Mouse (Mus musculus) hindbrain, embryonic 15.5 days (tissue): ENCODE measurements around the gene Rora. TPM values are rescaled to one million over a fixed set of nuclear protein-coding genes. Genes with fewer than 3 reads are reported as not detected.
"Not testable (repeated sequence)": the region's sequence is repeated elsewhere in the genome, so short reads cannot be mapped to it uniquely, and the experiment has no call there.

Source experiments
- ATAC-seq: fragments of 200-750 bp; cut with Nextera tagmentation; 2 replicates; pipeline ENCODE4 v1.8.0; 2017; ENCODE audit warnings: low read depth, moderate number of reproducible peaks, moderate TSS enrichment; ENCODE audit not compliant: low FRiP score
- H3K27ac ChIP-seq: fragments of 300-500 bp; sonication (generic); replicated peaks from 2 replicates; pipeline ENCODE4 v1.5.1; 2015; ENCODE audit warnings: mild to moderate bottlenecking, inconsistent platforms
- H3K27me3 ChIP-seq: fragments of 300-500 bp; sonication (generic); 2 replicates; pipeline ENCODE4 v1.6.1; 2015; ENCODE audit warnings: control low read depth, inconsistent platforms
- H3K36me3 ChIP-seq: fragments of 300-500 bp; sonication (generic); 2 replicates; pipeline ENCODE4 v1.6.1; 2015; ENCODE audit warnings: control low read depth, inconsistent platforms
- H3K4me1 ChIP-seq: fragments of 300-500 bp; sonication (generic); replicated peaks from 2 replicates; pipeline ENCODE4 v1.6.1; 2015; ENCODE audit warnings: control low read depth, inconsistent platforms
- H3K4me2 ChIP-seq: fragments of 300-500 bp; sonication (generic); 2 replicates; pipeline ENCODE4 v1.6.1; 2015; ENCODE audit warnings: moderate library complexity, mild to moderate bottlenecking, inconsistent platforms
- H3K4me3 ChIP-seq: fragments of 300-500 bp; sonication (generic); 2 replicates; pipeline ENCODE4 v1.5.1; 2015; ENCODE audit warnings: mild to moderate bottlenecking, inconsistent platforms
- H3K9ac ChIP-seq: fragments of 300-500 bp; sonication (generic); 2 replicates; pipeline ENCODE4 v1.6.1; 2015; ENCODE audit warnings: inconsistent platforms
- H3K9me3 ChIP-seq: fragments of 300-500 bp; sonication (generic); 2 replicates; pipeline ENCODE4 v1.6.1; 2016; ENCODE audit warnings: control low read depth, inconsistent platforms
- WGBS: fragments of 180-500 bp; shearing (Covaris S2); methylation state at CpG from one replicate; pipeline ENCODE4 v1.1.7; 2015; 5-methylcytosine and 5-hydroxymethylcytosine counted together
- polyA plus RNA-seq: library from polyadenylated mRNA; unstranded; fragments of >200 nt; fragmentation: Nextera tagmentation; extraction: Ambion mirVana; gene quantifications from 2 replicates; pipeline ENCODE4 v1.2.1, GENCODE M21; 2015

Gene Rora
- polyA plus RNA-seq, 1 experiment from 2014 or later: 48.5 TPM

DNA sequence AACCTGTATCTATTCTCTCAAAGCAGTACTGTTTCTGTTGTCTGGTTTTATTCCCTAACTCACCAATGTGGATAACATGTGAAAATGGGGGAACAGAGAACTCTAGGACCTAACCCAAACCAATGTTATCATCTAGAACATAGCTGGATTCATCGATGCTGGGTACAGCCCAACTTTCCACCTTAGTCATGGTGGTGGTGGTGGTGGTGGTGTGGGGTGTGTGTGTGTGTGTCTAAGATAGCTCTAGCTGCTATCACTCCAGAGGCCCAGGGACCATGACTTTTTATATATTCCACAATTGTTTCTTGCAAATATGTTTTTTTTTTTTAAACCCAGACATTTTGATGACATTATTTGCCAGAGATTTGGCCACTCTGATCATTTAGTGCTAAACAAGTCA lies 433.7 kb downstream of the Rora start:
- Histone ChIP-seq H3K27me3 (no peaks in the 10 kb centered on the region), H3K4me2 (no peak overlapping the region), H3K27ac (no peak overlapping the region), H3K4me3 (no peak overlapping the region), H3K4me1 (peaks cover 25% of the 10 kb centered on the region), H3K9ac (no peak overlapping the region), H3K9me3 (no peaks in the 10 kb centered on the region), H3K36me3 (no peaks in the 10 kb centered on the region)
- no peak for ATAC-seq
- WGBS: 90% methylated on average over 1 of the region's 1 CpGs

DNA sequence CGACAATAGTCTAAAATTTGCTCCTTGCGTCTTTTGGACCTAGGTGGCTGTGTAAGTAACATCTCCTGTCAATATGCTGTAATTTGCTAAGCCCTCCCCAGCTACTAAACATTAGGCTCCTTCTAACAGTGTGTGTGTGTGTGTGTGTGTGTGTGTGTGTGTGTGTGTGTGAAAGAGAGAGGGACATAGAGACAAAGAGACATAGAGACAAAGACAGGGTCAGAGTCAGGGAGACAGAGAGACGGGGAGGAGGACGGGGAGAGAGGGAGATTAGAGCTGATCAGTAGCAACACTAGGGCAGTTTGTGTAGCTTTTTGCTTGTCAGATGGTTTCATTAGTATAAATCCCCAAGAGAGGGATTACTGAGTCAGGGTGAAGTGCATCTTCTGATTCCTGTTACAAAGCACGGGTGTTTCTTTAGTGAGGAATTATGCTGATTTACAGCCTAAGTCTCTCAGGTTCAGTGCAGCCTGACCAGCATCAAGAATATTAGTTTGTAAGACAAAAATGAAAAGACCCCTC lies 437.2 kb downstream of the Rora start:
- H3K9me3 ChIP-seq: no peaks in the 10 kb centered on the region
- H3K4me1 ChIP-seq: 0 out of 2 replicates have a peak, but pooled peaks cover 8% of the 10 kb centered on the region
- no peak overlapping the region for H3K9ac ChIP-seq
- H3K4me3 ChIP-seq: no peak overlapping the region
- no peaks in the 10 kb centered on the region for H3K27me3 ChIP-seq
- no peak overlapping the region for H3K27ac ChIP-seq
- no peak for ATAC-seq
- WGBS: 57% methylated on average over 5 of the region's 5 CpGs
- H3K4me2 ChIP-seq: no peak overlapping the region
- no peaks in the 10 kb centered on the region for H3K36me3 ChIP-seq

DNA sequence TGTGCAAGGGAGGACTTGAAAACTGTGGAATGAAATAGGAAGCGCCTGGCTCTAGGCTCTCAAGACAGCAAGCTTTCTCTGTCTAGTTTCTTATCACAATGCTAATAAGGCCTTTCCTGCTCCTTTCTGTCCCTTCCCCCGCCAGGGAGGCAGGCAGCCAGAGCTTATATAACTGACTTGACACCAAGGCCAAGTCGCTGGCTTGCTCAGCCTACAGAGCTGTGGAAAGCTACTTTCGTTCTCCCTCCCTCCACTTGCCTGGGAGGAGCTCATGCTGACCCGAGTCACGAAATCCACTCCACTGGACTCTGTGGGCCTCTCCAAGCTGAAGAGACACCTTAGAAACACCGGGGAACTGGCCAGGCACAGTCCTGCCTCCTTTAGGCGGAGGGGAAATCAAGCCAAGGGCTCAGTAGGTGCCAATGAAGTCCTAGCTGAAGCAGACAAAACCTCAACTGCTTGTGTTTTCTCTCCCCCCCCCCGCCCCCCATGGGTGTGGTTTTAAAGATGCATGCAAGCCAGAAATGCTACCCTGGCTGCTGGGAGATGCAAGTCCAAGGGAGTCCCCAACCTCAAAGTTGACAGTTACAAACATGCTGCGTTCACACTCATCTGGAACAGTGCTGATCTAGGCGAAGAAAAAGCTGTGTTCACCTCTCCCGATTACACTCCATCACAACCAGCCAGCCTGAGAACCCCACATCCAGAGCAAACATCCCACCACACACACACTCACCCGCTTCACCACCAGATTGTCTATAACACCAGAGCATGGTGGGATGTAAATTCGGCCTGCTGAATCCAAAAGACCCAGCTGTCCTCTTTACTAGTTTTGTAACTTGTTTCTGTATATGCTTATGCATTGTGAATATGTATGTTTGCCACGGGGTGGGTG lies 438.8 kb downstream of the Rora start:
- Histone ChIP-seq H3K4me3 (no peak overlapping the region), H3K9me3 (no peaks in the 10 kb centered on the region), H3K27ac (no peak overlapping the region), H3K27me3 (no peaks in the 10 kb centered on the region), H3K4me1 (0 out of 2 replicates have a peak, but pooled peaks cover 8% of the 10 kb centered on the region), H3K36me3 (no peaks in the 10 kb centered on the region), H3K9ac (no peak overlapping the region), H3K4me2 (no peak overlapping the region)
- WGBS: 64% methylated on average over 15 of the region's 15 CpGs
- peak; percentile 56; the same call in 1 of the 2 replicates for ATAC-seq

DNA sequence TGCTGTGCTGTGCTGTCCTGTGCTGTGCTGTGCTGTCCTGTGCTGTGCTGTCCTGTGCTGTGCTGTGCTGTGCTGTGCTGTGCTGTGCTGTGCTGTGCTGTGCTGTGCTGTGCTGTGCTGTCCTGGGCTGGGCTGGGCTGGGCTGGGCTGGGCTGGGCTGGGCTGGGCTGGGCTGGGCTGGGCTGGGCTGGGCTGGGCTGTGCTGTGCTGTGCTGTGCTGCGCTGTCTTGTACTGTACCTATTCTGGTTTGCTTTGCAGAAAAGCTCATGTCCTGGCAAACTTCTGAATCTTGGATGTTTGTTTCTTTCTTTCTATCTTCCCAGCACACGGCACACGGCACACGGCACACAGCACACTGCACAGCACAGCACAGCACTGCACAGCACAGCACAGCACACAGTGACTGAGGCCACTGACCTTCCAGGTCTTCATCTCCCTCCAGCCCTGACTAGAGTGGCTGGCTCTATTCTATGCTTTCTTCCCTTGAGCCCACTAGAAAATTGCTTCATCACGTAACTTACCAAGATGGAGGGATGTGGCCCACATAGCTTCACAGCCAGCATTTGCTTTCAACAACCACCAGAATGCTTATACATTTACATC lies 446.7 kb downstream of the Rora start:
- 92% methylated on average over 5 of the region's 5 CpGs for WGBS
- not testable (repeated sequence) for H3K27me3 ChIP-seq

DNA sequence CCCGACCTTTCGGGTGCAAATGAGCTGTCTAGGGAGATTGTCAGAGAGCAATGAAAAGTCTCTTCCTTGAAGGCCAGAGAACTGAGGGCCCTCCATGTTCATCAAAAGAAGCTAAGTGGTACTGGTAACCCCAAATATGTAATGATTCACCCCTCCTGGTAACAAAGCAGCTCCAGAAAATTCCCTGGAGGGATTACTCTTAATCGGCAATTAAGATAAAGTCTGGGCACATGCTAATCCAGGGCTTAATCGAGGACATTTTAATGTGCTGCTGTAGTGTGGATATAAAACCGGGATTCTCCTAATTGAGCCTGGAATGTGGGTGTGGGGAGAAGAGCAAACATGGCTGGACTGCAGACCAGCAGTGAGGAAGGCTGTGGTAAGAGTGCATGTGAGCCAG lies 450.7 kb downstream of the Rora start:
- Histone ChIP-seq H3K4me2 (no peak overlapping the region), H3K9me3 (no peaks in the 10 kb centered on the region), H3K4me1 (no peaks in the 10 kb centered on the region), H3K27me3 (no peaks in the 10 kb centered on the region), H3K27ac (no peak overlapping the region), H3K9ac (no peak overlapping the region), H3K4me3 (no peak overlapping the region), H3K36me3 (no peaks in the 10 kb centered on the region)
- no peak for ATAC-seq
- 68% methylated on average over 5 of the region's 5 CpGs for WGBS

More for the DNA sequence above, 446.7 kb downstream of the Rora start:
- H3K4me3 ChIP-seq, ATAC-seq, H3K36me3 ChIP-seq, H3K4me1 ChIP-seq, H3K27ac ChIP-seq, H3K4me2 ChIP-seq, H3K9me3 ChIP-seq, H3K9ac ChIP-seq: not testable (repeated sequence)

DNA sequence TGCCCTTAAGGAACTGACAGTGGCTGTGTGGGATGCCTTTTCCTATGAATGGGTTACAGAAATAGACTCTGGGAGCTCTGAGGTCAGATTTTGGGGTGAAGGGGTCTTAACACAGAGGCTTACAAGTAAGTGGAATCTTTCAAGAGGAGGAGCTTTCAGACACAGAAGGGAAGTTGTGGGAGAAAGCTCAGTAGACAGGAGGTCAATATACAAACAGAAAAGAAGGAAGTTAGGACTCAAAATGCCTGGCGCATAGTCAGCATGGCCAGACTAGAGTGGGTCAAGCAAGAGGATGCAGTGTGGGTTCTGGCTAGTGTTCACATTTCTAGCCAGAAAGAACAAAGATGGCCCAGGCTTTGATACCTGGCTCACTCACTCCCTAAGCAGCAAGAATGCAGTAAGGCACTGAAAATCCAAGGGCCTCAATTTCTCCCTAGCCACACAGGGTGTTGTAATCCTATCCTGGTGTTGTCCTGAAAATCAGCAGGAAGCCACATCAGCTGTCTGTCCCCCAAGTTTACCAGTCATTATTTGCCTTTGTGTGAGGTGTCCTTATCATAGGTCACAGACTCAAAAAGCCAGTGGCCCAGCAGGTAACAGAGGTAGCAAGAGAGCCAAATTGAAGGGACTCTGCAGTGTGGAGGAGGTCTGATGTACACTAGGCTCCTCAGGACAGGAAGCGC lies 456.2 kb downstream of the Rora start:
- Histone ChIP-seq H3K9me3 (no peaks in the 10 kb centered on the region), H3K4me2 (no peak overlapping the region), H3K9ac (no peak overlapping the region), H3K27ac (no peak overlapping the region), H3K4me1 (peaks cover 6% of the 10 kb centered on the region; the same call in 1 of the 2 replicates), H3K36me3 (no peaks in the 10 kb centered on the region), H3K27me3 (no peaks in the 10 kb centered on the region), H3K4me3 (no peak overlapping the region)
- no peak for ATAC-seq
- 96% methylated on average over 2 of the region's 2 CpGs for WGBS

DNA sequence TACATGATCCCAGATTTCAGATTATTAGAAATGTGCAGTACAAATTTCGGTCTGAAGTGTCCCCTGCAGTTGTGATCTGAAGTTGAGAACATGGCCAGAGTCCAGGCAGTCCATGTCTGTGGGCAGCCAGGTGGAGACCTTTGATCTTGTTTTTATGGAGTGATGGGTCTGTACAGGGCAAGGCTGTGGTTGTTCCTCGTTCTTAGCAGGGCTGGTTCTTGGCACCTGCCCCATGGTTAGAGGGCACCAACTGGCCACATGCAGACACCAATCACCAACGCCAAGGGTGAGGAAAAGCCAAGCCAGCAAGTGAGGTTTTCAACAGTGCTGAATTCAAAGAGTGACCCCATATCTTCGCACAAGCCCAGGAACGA lies 456.7 kb downstream of the Rora start:
- no peak overlapping the region for H3K4me3 ChIP-seq
- 82% methylated on average over 5 of the region's 5 CpGs for WGBS
- H3K4me1 ChIP-seq: peaks cover 6% of the 10 kb centered on the region; the same call in 1 of the 2 replicates
- no peaks in the 10 kb centered on the region for H3K36me3 ChIP-seq
- ATAC-seq: no peak
- H3K9me3 ChIP-seq: no peaks in the 10 kb centered on the region
- no peaks in the 10 kb centered on the region for H3K27me3 ChIP-seq
- H3K9ac ChIP-seq: no peak overlapping the region
- no peak overlapping the region for H3K4me2 ChIP-seq
- H3K27ac ChIP-seq: no peak overlapping the region

DNA sequence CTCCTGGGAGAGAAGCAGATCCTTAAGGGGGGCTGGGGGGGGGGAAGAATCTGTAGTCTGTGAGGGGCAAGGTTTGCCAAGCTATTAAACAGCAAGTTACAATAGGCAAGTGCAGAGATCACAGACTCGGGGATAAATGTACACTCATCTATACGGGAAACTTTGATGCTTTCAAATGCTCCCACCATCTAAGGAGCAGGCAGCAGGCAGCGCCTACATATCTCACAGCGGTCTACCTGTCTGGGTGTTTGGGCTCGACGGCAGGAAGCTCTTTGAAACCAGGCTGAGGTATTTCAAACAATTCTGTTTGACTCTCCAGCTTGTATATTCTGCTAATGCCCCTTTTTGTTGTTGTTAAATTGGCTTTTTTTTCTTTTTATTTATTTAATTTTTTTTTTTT lies 457.1 kb downstream of the Rora start:
- Histone ChIP-seq H3K4me1 (peaks cover 6% of the 10 kb centered on the region; the same call in 1 of the 2 replicates), H3K9me3 (no peaks in the 10 kb centered on the region), H3K9ac (no peak overlapping the region), H3K4me2 (no peak overlapping the region), H3K36me3 (no peaks in the 10 kb centered on the region), H3K27me3 (no peaks in the 10 kb centered on the region), H3K4me3 (no peak overlapping the region), H3K27ac (no peak overlapping the region)
- no peak for ATAC-seq
- WGBS: 78% methylated on average over 6 of the region's 6 CpGs

DNA sequence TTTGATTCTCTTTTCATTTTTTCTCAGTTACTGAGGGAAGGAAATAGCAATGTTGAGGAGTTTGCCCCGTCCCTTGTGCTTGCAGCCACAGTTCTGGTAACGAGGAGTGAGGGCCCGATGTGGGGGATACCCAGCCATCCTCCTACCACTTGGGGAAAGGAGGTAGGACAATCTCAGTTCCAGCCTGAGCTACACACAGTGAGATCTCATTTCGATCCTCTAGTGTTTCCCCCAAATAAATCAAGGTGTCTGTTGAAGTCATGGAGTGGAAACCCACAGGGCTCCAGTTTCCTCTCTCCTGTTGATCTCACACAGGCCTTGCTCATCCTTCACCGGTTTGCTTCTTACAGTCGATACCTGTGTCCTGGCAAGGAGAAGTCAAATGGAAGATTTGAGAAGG lies 458.0 kb downstream of the Rora start:
- WGBS: 87% methylated on average over 6 of the region's 6 CpGs
- Histone ChIP-seq H3K4me1 (peaks cover 6% of the 10 kb centered on the region; the same call in 1 of the 2 replicates), H3K27me3 (no peaks in the 10 kb centered on the region), H3K9me3 (no peaks in the 10 kb centered on the region), H3K36me3 (no peaks in the 10 kb centered on the region), H3K9ac (no peak overlapping the region), H3K4me3 (no peak overlapping the region), H3K27ac (no peak overlapping the region), H3K4me2 (no peak overlapping the region)
- ATAC-seq: no peak

DNA sequence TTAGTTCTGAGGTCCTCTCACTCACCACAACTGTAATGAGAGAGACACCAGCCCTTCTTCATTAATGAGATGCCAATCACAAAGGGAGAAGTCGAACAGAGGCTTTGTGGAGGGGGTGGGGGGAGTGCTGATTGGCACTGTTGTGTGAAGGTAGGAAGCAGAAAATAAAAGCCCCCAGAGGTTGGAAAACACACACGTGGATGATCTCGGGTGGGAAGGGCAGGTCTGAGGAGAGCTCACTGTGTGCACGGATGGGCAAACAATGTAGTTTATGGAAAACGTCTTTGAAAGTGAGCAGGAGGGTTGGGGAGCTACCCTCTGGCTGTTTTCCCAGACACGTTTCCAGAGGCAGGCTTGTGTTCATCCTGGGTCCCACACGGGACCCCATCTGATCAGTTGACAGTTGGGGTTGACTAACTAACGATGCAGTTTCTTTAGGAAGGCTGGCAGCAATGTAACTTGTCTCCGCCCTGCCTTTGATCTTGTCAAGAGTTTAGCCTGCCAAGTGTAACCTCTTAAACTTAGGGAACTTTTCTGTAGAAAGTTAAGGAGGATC lies 460.9 kb downstream of the Rora start:
- Histone ChIP-seq H3K36me3 (no peaks in the 10 kb centered on the region), H3K27ac (no peak overlapping the region), H3K4me1 (peaks cover 6% of the 10 kb centered on the region; the same call in 1 of the 2 replicates), H3K9me3 (no peaks in the 10 kb centered on the region), H3K4me3 (no peak overlapping the region), H3K9ac (no peak overlapping the region), H3K4me2 (no peak overlapping the region), H3K27me3 (no peaks in the 10 kb centered on the region)
- ATAC-seq: no peak; the same call in 1 of the 2 replicates
- 28% methylated on average over 9 of the region's 9 CpGs for WGBS

DNA sequence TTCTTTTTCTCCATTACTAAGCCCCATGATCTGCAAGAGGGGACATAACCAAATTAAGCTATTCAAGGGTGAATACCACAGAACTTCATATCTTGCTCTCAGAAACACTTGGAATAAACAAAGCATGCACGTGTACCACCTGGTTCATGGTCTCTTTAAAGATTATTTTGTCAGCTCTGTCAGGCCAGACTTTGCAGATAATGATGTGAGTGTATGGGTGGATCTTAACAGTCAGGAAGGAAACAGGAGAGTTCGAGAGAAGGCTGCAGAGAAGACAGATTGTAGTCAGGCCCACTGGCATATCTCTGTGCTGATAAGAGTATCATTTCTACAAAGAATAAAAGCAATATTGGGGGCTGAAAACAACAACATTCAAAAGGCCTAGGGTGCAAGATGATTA lies 463.2 kb downstream of the Rora start:
- Histone ChIP-seq H3K4me1 (peaks cover 13% of the 10 kb centered on the region), H3K9me3 (no peaks in the 10 kb centered on the region), H3K27me3 (no peaks in the 10 kb centered on the region), H3K36me3 (no peaks in the 10 kb centered on the region), H3K4me3 (no peak overlapping the region), H3K4me2 (no peak overlapping the region), H3K27ac (no peak overlapping the region), H3K9ac (no peak overlapping the region)
- 79% methylated on average over 2 of the region's 2 CpGs for WGBS
- ATAC-seq: no peak
